Mouse (Mus musculus) left cerebral cortex, postnatal 10 days (tissue): ENCODE results near the gene Itga5. TPM values are rescaled to one million over a fixed set of nuclear protein-coding genes. Genes with fewer than 3 reads are reported as not detected.

Source experiments
- DNase-seq, 2 experiments: peaks; one replicate each; pipeline ENCODE4 v3.0.0; 2021 to 2022; ENCODE audit warnings: low spot score in 2 of 2, mixed read lengths in 1 of 2; ENCODE audit errors: extremely low spot score in 1 of 2
- intact Hi-C: fragments of 180-260 bp; cut with DNase I; formaldehyde crosslinking; loops from one replicate; pipeline ENCODE4 v1.15.1; 2025
- total RNA-seq, 2 experiments: library from RNA; stranded (reverse); gene quantifications; 2 replicates each; pipeline ENCODE4 v1.2.3; 2021

Gene Itga5
- total RNA-seq, 2 experiments from 2014 or later = 6.0 to 6.6 TPM

- DNase-seq = no peak
- intact Hi-C loops = no loop called here
Observed at GRCm38 (mm10) chr15:103343556-103343955, 23.0 kb downstream of the Itga5 start.

GRCm38 (mm10) chr15:103343008-103343407, 23.6 kb downstream of the Itga5 start:
- no peak for DNase-seq
- intact Hi-C loops = no loop called here

GRCm38 (mm10) chr15:103342415-103342814, 24.1 kb downstream of the Itga5 start:
- intact Hi-C loops = no loop called here
- DNase-seq = peak; percentile 77 to 78

GRCm38 (mm10) chr15:103341547-103341946, 25.0 kb downstream of the Itga5 start:
- intact Hi-C loops = no loop called here
- DNase-seq = no peak

- intact Hi-C loops = no loop called here
- DNase-seq = no peak
Observed at GRCm38 (mm10) chr15:103340786-103341185, 25.8 kb downstream of the Itga5 start.

GRCm38 (mm10) chr15:103339961-103340337, 26.6 kb downstream of the Itga5 start, which contains the start of gene Zfp385a:
Gene Zfp385a, minus strand, starts transcription at chr15:103340093.
- intact Hi-C loops = no loop called here
- DNase-seq = peak in 1 of 2 experiments; percentile 85

GRCm38 (mm10) chr15:103339166-103339960, 27.2 kb downstream of the Itga5 start:
- peak in 1 of 2 experiments; percentile 59 for DNase-seq
- intact Hi-C loops = no loop called here

GRCm38 (mm10) chr15:103338829-103339165, 27.8 kb downstream of the Itga5 start:
- DNase-seq = peak in 1 of 2 experiments; percentile 62
- intact Hi-C loops = no loop called here

GRCm38 (mm10) chr15:103336996-103337667, 29.4 kb downstream of the Itga5 start:
- DNase-seq = no peak
- intact Hi-C loops = no loop called here

GRCm38 (mm10) chr15:103335488-103336235, 30.9 kb downstream of the Itga5 start:
- intact Hi-C loops = no loop called here
- DNase-seq = no peak

GRCm38 (mm10) chr15:103335040-103335439, 31.5 kb downstream of the Itga5 start:
- DNase-seq = no peak
- intact Hi-C loops = no loop called here

- intact Hi-C loops = no loop called here
- no peak for DNase-seq
Observed at GRCm38 (mm10) chr15:103334194-103334593, 32.4 kb downstream of the Itga5 start.

- intact Hi-C loops = no loop called here
Observed at GRCm38 (mm10) chr15:103333738-103334137, 32.8 kb downstream of the Itga5 start.

GRCm38 (mm10) chr15:103333081-103333615, 33.4 kb downstream of the Itga5 start:
- DNase-seq = no peak
- intact Hi-C loops = no loop called here

More at GRCm38 (mm10) chr15:103333738-103334137, 32.8 kb downstream of the Itga5 start:
- DNase-seq = no peak

- intact Hi-C loops = no loop called here
- DNase-seq = peak; percentile 76 to 94
Observed at GRCm38 (mm10) chr15:103323455-103324247, 42.9 kb downstream of the Itga5 start.

GRCm38 (mm10) chr15:103323070-103323454, 43.5 kb downstream of the Itga5 start:
- intact Hi-C loops = no loop called here
- peak in 1 of 2 experiments; percentile 82 for DNase-seq

GRCm38 (mm10) chr15:103322396-103322795, 44.2 kb downstream of the Itga5 start:
- intact Hi-C loops = no loop called here
- DNase-seq = no peak

GRCm38 (mm10) chr15:103321076-103321475, 45.5 kb downstream of the Itga5 start:
- peak in 1 of 2 experiments; percentile 66 for DNase-seq

More at GRCm38 (mm10) chr15:103321076-103321475, 45.5 kb downstream of the Itga5 start:
- intact Hi-C loops = no loop called here
